Mouse (Mus musculus): ENCODE data around the gene Arl6.

Gene Arl6

GRCm38 (mm10) chr16:59588351-59589025 is 50.7 kb downstream of the Arl6 start:
- in situ Hi-C loops (cut with MboI, MseI) = no loop called here

- in situ Hi-C loops (cut with MboI, MseI) = no loop called here
These were observed 51.4 kb downstream of the Arl6 start for GRCm38 (mm10) chr16:59587816-59588215.

- in situ Hi-C loops (cut with MboI, MseI) = no loop called here
These were observed 52.3 kb downstream of the Arl6 start for GRCm38 (mm10) chr16:59586911-59587310.

- in situ Hi-C loops (cut with MboI, MseI) = no loop called here
These were observed 52.9 kb downstream of the Arl6 start for GRCm38 (mm10) chr16:59586276-59586675.

DNA sequence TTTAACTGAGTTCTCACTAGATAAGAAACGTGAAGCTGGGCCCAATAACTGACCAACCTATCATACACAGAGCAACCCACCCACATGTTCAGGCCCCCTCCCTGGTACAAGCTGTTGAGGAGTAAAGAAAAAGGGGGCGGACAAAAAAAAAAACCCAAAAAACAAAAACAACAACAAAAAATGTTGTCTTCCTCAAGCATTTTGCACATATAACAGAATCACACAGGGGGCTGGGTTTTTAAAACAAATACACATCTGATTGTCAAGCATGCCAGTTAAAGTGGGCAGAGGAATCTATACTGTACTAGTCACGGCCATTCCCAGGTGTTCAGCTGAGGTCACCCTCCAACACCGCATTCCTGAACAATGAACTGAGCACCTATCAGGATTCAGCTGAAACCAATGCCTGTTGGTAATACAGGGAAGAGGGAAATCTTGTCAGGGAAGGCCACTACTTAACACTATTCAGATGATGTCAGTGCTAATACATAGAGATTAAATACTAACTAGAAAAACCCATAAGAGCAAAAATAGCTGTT is 53.4 kb downstream of the Arl6 start:
- in situ Hi-C loops (cut with MboI, MseI) = no loop called here

- in situ Hi-C loops (cut with MboI, MseI) = no loop called here
These were observed 55.7 kb downstream of the Arl6 start for GRCm38 (mm10) chr16:59583515-59583914.

GRCm38 (mm10) chr16:59579237-59579636 is 60.0 kb downstream of the Arl6 start:
- in situ Hi-C loops (cut with MboI, MseI) = no loop called here

DNA sequence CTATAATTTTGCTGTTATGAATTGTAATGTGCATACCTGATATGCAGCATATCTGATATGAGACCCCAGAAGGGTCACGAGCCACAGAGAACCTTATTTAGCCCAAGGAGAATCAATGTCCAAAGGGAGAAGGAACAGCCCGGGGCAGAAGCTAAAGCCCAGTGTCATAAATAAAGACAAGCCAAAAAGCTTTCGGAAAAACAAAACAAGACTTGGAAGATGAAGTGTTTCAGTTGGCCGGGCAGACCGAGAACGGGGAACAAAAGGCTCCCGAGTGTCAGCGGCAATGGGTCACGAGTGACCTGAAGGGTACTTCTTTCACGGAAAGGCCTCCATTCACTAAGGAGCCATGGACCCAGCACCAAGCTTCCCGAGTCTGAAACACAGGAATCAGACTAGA is 65.2 kb downstream of the Arl6 start:
- in situ Hi-C loops (cut with MboI, MseI) = no loop called here

- in situ Hi-C loops (cut with MboI, MseI) = no loop called here
These were observed 66.5 kb downstream of the Arl6 start for GRCm38 (mm10) chr16:59572685-59573084.

- in situ Hi-C loops (cut with MboI, MseI) = no loop called here
These were observed 68.4 kb downstream of the Arl6 start for GRCm38 (mm10) chr16:59570807-59571206.

DNA sequence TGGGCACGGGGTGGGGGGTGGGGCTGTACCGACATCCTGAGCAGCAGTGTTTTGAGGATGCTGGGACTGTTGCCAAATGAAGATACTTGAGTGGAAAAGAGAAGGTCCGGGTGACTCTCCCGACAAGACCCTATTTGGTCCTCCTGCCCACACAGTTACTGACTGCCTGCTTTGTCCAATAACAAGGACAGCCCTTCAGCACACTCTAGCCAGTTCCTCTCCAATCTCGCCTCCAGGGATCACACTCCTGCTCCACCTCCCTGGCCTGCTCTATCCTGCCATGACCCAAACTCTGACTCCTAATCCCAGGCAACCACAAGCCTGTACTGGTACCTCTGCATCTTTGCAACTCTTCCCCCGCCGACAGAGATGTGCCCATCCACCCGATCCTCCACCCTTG is 69.4 kb downstream of the Arl6 start:
- in situ Hi-C loops (cut with MboI, MseI) = no loop called here

DNA sequence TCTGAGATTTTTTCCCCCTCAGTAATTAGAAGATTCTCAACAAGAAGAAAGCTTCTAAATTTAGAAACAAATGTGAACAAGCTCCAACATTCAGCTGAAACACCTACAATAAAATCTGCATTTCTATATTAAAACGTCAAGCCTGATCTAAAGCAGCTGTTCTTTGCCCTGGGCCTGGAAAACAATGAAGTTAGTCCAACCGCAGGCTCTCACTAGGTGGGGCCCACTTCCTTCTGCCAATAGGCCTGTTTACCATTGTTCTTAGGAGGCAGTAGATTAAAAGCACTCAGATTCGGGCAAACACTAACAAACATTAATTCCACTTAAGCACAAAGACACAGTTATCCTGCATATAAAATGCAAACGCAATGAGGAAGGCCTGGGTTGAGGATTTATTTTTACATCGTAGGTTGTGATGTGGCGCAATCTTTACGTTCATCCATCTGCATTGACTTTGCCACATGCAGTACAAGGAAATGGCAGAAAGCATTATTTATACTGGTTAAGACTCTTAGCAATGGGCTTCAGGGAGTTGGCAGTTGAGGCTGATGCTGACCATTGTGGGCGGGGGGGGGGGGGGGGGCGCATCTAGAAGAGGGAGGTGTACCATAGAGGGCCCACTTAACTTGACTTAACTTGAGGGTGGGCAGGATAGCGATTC is 71.3 kb downstream of the Arl6 start:
- in situ Hi-C loops (cut with MboI, MseI) = no loop called here

GRCm38 (mm10) chr16:59566437-59566836 is 72.8 kb downstream of the Arl6 start:
- in situ Hi-C loops (cut with MboI, MseI) = no loop called here

GRCm38 (mm10) chr16:59565631-59566030 is 73.6 kb downstream of the Arl6 start:
- in situ Hi-C loops (cut with MboI, MseI) = no loop called here

DNA sequence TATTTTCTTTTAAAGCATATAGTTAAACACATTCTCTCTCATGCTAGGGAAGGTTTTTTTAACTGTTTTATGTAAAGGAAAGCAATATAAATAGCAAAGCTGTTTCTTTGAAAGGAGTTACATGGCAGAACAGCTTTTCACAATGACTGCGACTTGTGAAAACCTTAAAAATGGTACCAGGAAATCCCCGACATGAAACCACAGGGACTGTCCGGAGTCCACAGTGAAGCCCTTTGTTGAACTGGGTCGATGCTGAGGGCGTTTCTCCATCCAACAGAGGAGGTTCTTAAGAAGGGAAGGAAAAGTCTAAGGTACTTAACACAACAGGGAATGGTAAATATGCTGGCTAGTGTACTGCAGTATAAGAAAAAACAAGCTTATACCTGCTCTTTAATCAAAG is 75.2 kb downstream of the Arl6 start:
- in situ Hi-C loops (cut with MboI, MseI) = no loop called here
